Mouse (Mus musculus) embryonic stem cell, embryonic (primary cell): ENCODE data around the gene 1700025G04Rik.

Source experiments
- CTCF ChIA-PET, 4 experiments: fragments of 300-600 bp in 2 of 4; fragments of 350-600 bp in 2 of 4; sonication (Branson Sonifier 250); formaldehyde crosslinking; loops; one replicate each; lab custom pipeline; 2022; ENCODE audit warnings: inconsistent platforms in 2 of 4; lab: Charles Lee
- POLR2A ChIA-PET, 4 experiments: fragments of 300-600 bp in 2 of 4; fragments of 350-600 bp in 2 of 4; sonication (Branson Sonifier 250); formaldehyde crosslinking; loops; one replicate each; lab custom pipeline; 2022; ENCODE audit warnings: antibody characterized with exemption in 4 of 4, inconsistent platforms in 1 of 4; lab: Charles Lee

1700025G04Rik gene

GRCm38 (mm10) chr1:151961204-151961603, 128.7 kb downstream of the 1700025G04Rik start:
- CTCF ChIA-PET = no interaction called here
- POLR2A ChIA-PET = interaction anchor here in 2 of 4 experiments (1.0 to 3.2 kb wide), 2 partner anchors 9 to 15 kb away, joined by 3 to 11 read pairs; no protein-coding TSS in a partner anchor

GRCm38 (mm10) chr1:151959010-151959409, 130.9 kb downstream of the 1700025G04Rik start:
- ChIA-PET POLR2A (no interaction called here), CTCF (no interaction called here)

GRCm38 (mm10) chr1:151958442-151958841, 131.5 kb downstream of the 1700025G04Rik start:
- CTCF ChIA-PET = no interaction called here

DNA sequence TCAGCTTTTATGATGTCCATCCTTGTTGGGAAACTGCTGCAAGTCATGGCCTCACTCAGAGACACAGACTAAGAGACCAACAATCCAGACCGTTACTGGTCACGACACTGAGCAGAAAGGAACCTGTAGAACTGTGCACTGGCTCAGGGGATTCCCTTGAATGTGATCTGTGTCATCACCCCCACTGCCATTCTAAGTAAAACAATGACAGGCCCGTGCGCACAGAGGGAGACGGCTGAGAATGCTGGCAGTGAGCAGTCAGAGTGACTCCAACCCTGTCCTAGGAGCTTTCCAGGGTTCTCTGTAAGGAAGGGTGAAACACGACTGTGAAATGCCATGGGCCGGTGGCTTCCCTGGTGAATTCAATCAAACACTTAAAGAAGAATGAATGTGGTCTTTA, 132.3 kb downstream of the 1700025G04Rik start:
- ChIA-PET POLR2A (no interaction called here), CTCF (no interaction called here)

More at GRCm38 (mm10) chr1:151958442-151958841, 131.5 kb downstream of the 1700025G04Rik start:
- POLR2A ChIA-PET = interaction anchor here in 1 of 4 experiments (0.7 kb wide), 1 partner anchor 77 kb away, joined by 3 read pairs; no protein-coding TSS in a partner anchor

DNA sequence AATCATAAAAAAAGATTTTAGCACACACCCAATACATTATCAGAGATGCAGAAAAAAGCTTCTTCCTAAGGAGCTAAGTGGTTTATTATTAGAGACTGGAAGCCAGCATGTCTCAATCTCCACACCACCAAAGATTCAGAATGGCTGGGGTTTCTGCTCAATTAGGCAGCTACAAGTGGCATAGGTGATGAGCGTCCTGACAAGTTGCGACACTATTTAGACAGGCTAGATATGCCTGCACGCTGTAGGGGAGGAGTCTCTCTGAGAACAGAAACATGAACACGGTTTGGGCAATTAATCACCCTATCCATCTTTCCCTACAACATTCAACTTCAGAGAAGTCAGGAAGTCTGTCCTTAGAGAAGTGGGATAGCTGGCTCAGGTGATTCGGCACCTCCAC, 134.1 kb downstream of the 1700025G04Rik start:
- POLR2A ChIA-PET = interaction anchor here in 1 of 4 experiments (0.8 to 1.0 kb wide), 2 partner anchors 10 to 22 kb away, joined by 3 read pairs; no protein-coding TSS in a partner anchor
- CTCF ChIA-PET = interaction anchor here in 1 of 4 experiments (0.7 kb wide), 1 partner anchor 77 kb away, joined by 3 read pairs; no protein-coding TSS in a partner anchor

- CTCF ChIA-PET = interaction anchor here in 1 of 4 experiments (1.2 kb wide), 1 partner anchor 9 kb away, joined by 3 read pairs; no protein-coding TSS in a partner anchor
Measured at GRCm38 (mm10) chr1:151953563-151953962, 136.4 kb downstream of the 1700025G04Rik start.

DNA sequence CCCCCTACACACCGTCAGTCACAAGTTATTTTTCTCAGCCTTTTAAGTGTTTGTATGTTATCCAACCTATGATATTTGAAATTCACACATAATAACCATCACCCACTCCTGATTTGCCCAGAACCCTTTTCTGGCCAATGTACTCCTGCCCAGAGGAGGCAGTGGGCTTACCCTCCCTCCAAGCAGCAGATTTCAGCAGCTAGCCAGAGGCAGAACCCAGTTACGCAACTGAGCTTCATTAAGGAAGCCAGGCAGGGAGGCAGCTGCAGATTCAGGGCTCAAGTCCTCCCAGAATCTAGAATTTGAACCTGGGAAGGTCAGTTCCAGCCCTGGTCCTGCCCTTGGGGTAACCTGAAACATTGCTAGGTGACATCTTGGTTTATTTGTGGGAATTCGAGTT, 141.9 kb downstream of the 1700025G04Rik start:
- ChIA-PET CTCF (no interaction called here), POLR2A (no interaction called here)

More at GRCm38 (mm10) chr1:151953563-151953962, 136.4 kb downstream of the 1700025G04Rik start:
- POLR2A ChIA-PET = interaction anchor here in 1 of 4 experiments (0.9 to 2.2 kb wide), 2 partner anchors 8 to 72 kb away, joined by 3 to 11 read pairs; no protein-coding TSS in a partner anchor

- ChIA-PET CTCF (no interaction called here), POLR2A (no interaction called here)
Measured at GRCm38 (mm10) chr1:151947571-151947970, 142.4 kb downstream of the 1700025G04Rik start.

- POLR2A ChIA-PET = interaction anchor here in 3 of 4 experiments (0.6 to 2.3 kb wide), 5 partner anchors 63 to 661 kb away, joined by 3 to 6 read pairs (median 4); no protein-coding TSS in a partner anchor
- CTCF ChIA-PET = interaction anchor here in 2 of 4 experiments (0.6 to 0.7 kb wide), 4 partner anchors 9 to 651 kb away, joined by 3 to 15 read pairs (median 4); no protein-coding TSS in a partner anchor
Measured at GRCm38 (mm10) chr1:151944457-151945223, 145.3 kb downstream of the 1700025G04Rik start.

DNA sequence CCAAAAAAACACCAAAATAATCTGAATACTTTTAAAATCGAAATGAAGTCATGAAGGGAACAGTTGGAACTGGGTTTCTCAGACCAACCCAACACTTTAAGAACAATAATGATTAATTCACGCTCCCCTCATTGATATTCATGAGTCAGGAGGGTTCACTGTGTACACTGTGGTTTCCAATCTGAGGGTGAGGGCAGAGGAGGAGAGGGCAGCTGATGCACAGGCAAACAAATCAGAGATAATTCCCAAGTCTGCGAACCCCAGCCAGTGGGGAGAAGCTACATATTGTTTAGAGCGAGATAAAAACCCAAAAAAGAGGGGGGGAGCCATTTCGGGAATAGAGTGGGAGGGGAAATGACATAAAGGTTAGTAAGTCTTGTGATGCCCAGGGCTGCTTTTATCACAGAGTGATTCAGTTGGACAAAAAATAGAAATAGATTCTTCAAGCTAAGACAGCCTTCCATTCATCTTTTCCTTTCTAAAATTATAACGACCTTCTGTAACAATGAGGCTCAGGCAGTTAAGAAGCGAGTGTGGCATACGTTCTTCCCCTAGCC, 146.2 kb downstream of the 1700025G04Rik start:
- POLR2A ChIA-PET = interaction anchor here in 1 of 4 experiments (0.6 kb wide), 2 partner anchors 27 to 175 kb away, joined by 3 to 4 read pairs; no protein-coding TSS in a partner anchor
- CTCF ChIA-PET = interaction anchor here in 1 of 4 experiments (0.6 kb wide), 1 partner anchor 264 kb away, joined by 3 read pairs; no protein-coding TSS in a partner anchor

DNA sequence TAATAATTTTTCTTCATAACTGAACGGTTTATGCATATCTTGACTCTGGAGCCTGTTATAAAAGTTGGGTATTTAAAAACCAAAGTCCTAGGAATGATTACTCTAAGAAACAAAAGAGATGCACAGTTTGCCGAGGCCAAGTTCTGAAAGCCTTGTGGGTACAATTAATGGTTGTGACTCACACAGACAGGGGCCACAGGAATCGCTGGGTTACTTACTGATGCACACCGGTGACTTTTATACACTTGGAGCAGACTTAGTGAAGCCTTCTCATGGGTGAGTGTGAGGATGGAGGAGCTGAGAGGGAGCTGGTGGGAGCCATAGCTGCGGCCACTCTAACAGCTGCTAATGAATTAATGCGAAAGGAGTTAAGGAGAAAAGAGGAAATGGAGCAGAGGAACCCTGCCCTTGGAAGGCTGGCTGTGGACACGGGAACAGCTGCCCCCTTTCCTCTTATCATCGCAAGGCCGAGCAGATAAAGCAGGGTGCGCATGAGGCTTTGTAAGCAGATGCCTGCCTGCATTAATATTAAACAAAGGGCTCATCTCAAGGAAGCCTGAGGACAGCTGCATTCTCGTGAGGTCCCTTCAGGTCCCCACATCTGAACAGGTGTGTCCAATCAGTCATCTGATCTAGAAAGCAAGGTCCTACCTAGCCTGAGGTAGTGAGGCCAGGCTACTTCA, 146.8 kb downstream of the 1700025G04Rik start:
- POLR2A ChIA-PET = interaction anchor here in 1 of 4 experiments (0.6 kb wide), 2 partner anchors 27 to 176 kb away, joined by 3 to 4 read pairs; no protein-coding TSS in a partner anchor
- CTCF ChIA-PET = interaction anchor here in 1 of 4 experiments (0.6 kb wide), 1 partner anchor 265 kb away, joined by 3 read pairs; no protein-coding TSS in a partner anchor

GRCm38 (mm10) chr1:151939987-151940386, 149.9 kb downstream of the 1700025G04Rik start:
- ChIA-PET CTCF (no interaction called here), POLR2A (interaction anchor here in 1 of 4 experiments (1.0 kb wide), 1 partner anchor 12 kb away, joined by 3 read pairs; no protein-coding TSS in a partner anchor)

DNA sequence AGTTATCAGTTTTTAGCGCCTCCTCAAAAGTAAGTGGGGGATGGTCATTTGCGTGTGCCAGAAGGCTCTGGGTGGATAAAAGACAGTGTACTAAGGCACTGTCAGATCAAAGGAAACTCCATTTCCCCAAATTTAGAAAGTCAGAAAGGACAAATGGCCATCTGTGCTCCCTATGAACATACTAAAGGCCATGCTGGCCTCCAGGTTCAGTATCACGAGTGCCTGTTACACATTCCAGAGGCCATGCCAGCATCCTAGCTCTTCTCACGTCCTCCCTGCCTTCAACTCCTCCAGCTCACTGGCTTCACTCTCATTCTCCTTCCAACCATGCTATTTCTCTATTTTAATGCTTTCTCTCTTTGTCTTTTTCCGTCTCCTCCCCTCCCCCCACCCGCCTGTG, 150.4 kb downstream of the 1700025G04Rik start:
- CTCF ChIA-PET = no interaction called here
- POLR2A ChIA-PET = no interaction called here

DNA sequence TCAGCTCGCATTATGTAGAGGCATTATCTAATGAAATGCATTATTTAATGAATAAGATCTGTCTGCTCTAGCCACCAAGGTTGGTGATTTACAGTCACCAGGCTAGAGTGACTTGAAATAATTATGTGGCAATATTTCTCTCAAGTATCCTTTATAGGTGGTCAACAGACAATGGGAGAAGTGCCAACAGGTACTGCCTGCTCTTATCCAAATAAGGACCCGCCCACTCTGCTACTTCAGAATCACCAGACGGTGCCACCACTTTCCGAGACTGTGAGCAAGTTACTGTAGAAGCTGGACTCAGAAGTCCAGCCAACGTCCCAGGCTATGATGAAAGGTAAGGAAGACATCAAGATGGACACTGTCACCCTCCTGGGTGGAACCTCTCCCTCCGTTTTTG, 156.3 kb downstream of the 1700025G04Rik start:
- ChIA-PET POLR2A (interaction anchor here in 1 of 4 experiments (0.9 kb wide), 1 partner anchor 52 kb away, joined by 3 read pairs; no protein-coding TSS in a partner anchor), CTCF (no interaction called here)

DNA sequence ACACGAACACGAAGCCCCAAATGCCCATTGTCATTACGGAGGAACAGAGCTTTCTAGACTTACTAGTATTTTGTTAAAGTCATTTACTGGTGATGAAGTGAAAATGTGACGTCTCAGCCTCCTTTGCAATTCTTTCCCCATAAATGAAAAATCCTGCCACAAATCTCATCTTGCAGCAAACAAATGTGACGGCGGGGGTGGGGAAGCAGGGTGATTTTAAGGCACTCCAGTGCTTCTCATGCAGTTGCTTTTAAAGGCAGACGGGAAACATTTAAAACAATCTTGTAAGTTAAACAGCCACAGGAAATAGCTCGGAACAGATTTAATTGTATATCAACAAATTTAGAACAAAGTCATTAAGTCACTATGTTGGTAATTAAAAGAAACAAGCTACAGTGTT, 163.1 kb downstream of the 1700025G04Rik start:
- ChIA-PET CTCF (no interaction called here), POLR2A (interaction anchor here in 1 of 4 experiments (0.6 kb wide), 1 partner anchor 167 kb away, joined by 5 read pairs; no protein-coding TSS in a partner anchor)

DNA sequence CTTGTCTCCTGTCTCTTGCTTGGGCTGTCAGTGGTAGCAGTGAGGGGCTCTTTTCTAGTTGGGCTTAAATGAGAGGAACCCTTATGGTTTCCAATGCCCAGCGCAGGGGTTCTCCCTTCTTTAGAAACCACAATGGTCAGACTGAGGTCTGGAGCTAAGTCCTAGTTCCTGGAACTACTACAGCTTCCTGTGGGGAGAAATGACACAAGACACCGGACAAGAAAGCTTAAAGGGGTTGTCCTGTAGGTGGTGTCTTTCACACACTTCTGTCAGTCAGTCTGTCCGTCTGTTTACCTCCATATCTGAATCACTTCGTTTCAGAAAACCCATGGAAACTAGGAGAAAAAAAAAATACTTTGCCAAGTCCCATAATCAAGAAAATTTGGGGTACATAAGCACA, 163.8 kb downstream of the 1700025G04Rik start:
- POLR2A ChIA-PET = no interaction called here
- CTCF ChIA-PET = interaction anchor here in 1 of 4 experiments (0.7 kb wide), 1 partner anchor 47 kb away, joined by 4 read pairs; no protein-coding TSS in a partner anchor

GRCm38 (mm10) chr1:151925738-151926137, 164.2 kb downstream of the 1700025G04Rik start:
- ChIA-PET CTCF (interaction anchor here in 1 of 4 experiments (0.7 kb wide), 1 partner anchor 46 kb away, joined by 4 read pairs; no protein-coding TSS in a partner anchor), POLR2A (no interaction called here)

DNA sequence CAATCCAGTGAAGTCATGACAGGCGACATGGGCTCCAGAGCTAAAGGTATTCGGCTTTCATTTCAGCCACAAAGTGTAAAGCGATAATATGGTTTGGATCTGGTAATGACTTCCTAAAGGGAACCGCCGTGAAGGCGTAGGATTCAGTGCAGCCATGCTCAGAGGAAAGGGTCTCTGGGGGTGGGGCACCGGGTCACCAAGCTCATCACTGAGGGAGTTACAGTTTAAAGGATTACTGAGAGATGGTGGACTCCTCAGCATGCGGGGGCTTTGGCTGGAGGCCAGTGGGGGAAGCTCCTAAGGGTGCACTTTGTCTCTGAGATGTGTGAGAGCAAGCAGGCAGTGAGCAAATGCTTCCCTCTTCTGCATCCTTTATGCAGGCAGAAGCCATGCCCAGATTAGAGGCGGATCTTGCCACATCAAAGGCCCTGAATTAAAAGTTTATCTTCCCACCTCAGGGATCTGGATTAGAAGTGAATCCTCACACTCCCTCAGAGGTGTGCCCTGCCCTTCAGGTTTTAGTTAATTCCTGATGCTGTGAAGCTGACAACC, 171.0 kb downstream of the 1700025G04Rik start:
- CTCF ChIA-PET = no interaction called here

More for the DNA sequence above, 171.0 kb downstream of the 1700025G04Rik start:
- POLR2A ChIA-PET = interaction anchor here in 1 of 4 experiments (0.9 to 1.0 kb wide), 2 partner anchors 38 to 294 kb away, joined by 3 read pairs; no protein-coding TSS in a partner anchor
